Mouse (Mus musculus) ES-E14 (cell line): ENCODE measurements around the gene Tas1r2. TPM values are rescaled to one million over a fixed set of nuclear protein-coding genes. Genes with fewer than 3 reads are reported as not detected.

Source experiments
- DNase-seq: peaks from one replicate; pipeline ENCODE4 v3.0.0-alpha.2; 2013; ENCODE audit warnings: low read depth, low spot score
- H3K27ac ChIP-seq: 2 replicates; pipeline ENCODE4 v1.5.1; 2012; ENCODE audit warnings: low read depth, mild to moderate bottlenecking, low read length, moderate library complexity, mixed read lengths; ENCODE audit not compliant: poor library complexity, insufficient read depth, severe bottlenecking
- H3K36me3 ChIP-seq: 2 replicates; pipeline ENCODE4 v1.6.1; 2012; ENCODE audit warnings: mild to moderate bottlenecking, low read length, moderate library complexity, mixed read lengths; ENCODE audit not compliant: control insufficient read depth, poor library complexity, insufficient read depth, severe bottlenecking
- H3K4me1 ChIP-seq, 2 experiments: fragments of 150-350 bp in 1 of 2; sonication (generic) in 1 of 2; 2 replicates each; pipeline ENCODE4 v1.6.1; 2012; ENCODE audit warnings: low read length in 2 of 2, mild to moderate bottlenecking in 1 of 2, mixed read lengths in 1 of 2; ENCODE audit not compliant: control insufficient read depth in 2 of 2, insufficient read depth in 2 of 2, poor library complexity in 1 of 2
- H3K4me3 ChIP-seq, 2 experiments: fragments of 150-350 bp in 1 of 2; sonication (generic) in 1 of 2; 2 replicates each; pipeline ENCODE4 v1.5.1; 2012; ENCODE audit warnings: low read length in 2 of 2, low read depth in 1 of 2, mild to moderate bottlenecking in 1 of 2, mixed read lengths in 1 of 2; ENCODE audit not compliant: insufficient read depth in 1 of 2, poor library complexity in 1 of 2, severe bottlenecking in 1 of 2
- H3K9ac ChIP-seq: 2 replicates; pipeline ENCODE4 v1.6.1; 2012; ENCODE audit warnings: low read depth, mild to moderate bottlenecking, low read length, mixed read lengths; ENCODE audit not compliant: poor library complexity, insufficient read depth, severe bottlenecking
- H3K9me3 ChIP-seq: fragments of 150-350 bp; sonication (generic); 2 replicates; pipeline ENCODE4 v1.6.1; 2012; ENCODE audit warnings: low read depth, mild to moderate bottlenecking, low read length; ENCODE audit not compliant: control insufficient read depth, insufficient read depth
- CHD2 ChIP-seq: IDR thresholded peaks from 2 replicates; pipeline ENCODE4 v1.6.1; 2014; ENCODE audit warnings: mild to moderate bottlenecking, low read depth, low read length, inconsistent platforms
- HCFC1 ChIP-seq: IDR thresholded peaks from 2 replicates; pipeline ENCODE4 v1.6.1; 2012; ENCODE audit warnings: low read length, inconsistent platforms, borderline replicate concordance; ENCODE audit not compliant: insufficient read depth
- MAFK ChIP-seq: IDR thresholded peaks from 2 replicates; pipeline ENCODE4 v1.6.1; 2014; ENCODE audit warnings: mild to moderate bottlenecking, low read depth, low read length, inconsistent platforms; ENCODE audit not compliant: insufficient read depth
- ZC3H11A ChIP-seq: IDR thresholded peaks from 2 replicates; pipeline ENCODE4 v1.6.1; 2012; ENCODE audit warnings: low read depth, mild to moderate bottlenecking, inconsistent platforms, low read length, borderline replicate concordance
- ZNF384 ChIP-seq: IDR thresholded peaks from 2 replicates; pipeline ENCODE4 v1.6.1; 2012; ENCODE audit warnings: low read depth, low read length, inconsistent platforms
- in situ Hi-C, 2 experiments: fragments of 600-800 bp; cut with MboI; formaldehyde crosslinking; loops; one replicate each; pipeline ENCODE4 v1.15.1; 2025; ENCODE audit warnings: low sequenced_read_pairs in 2 of 2, inconsistent platforms in 1 of 2; ENCODE audit not compliant: unreplicated experiment in 2 of 2
- total RNA-seq: library from RNA; depleted of rRNA; stranded (reverse); fragments of 300-350 nt; gene quantifications from 2 replicates; pipeline ENCODE4 v1.2.3, GENCODE M21; 2012

The Tas1r2 gene
- total RNA-seq, 1 experiment = 0.09 TPM

GRCm38 (mm10) chr4:139619765-139620164 lies 33.6 kb upstream of the Tas1r2 start:
- Histone ChIP-seq H3K36me3 (no peaks in the 10 kb centered on the region; the same call in 1 of the 2 replicates), H3K4me1 (peaks cover 0 to 30% of the 10 kb centered on the region in 2 experiments; a peak in 2 of 4 replicates), H3K9me3 (no peaks in the 10 kb centered on the region), H3K9ac (no peak overlapping the region), H3K4me3 (no peak overlapping the region), H3K27ac (no peak overlapping the region)
- DNase-seq = no peak
- no peak for TF ChIP-seq CHD2
- no peak for TF ChIP-seq HCFC1
- TF ChIP-seq MAFK = no peak
- in situ Hi-C loops = loop anchor here in 1 of 2 experiments (10.0 kb wide), 1 partner anchor 145 kb away; no protein-coding TSS in a partner anchor

- TF ChIP-seq CHD2 (peak; percentile 74; the same call in 1 of the 2 replicates), ZC3H11A (no peak), ZNF384 (no peak), HCFC1 (no peak), MAFK (no peak)
- H3K9me3 ChIP-seq = no peaks in the 10 kb centered on the region
- peaks cover 3% of the 10 kb centered on the region; the same call in 1 of the 2 replicates for H3K36me3 ChIP-seq
- H3K4me3 ChIP-seq = peak within 1 kb of the TSS; percentile 78 to 84
- peak within 1 kb of the TSS; percentile 71 for H3K27ac ChIP-seq
- in situ Hi-C loops = loop anchor here in 1 of 2 experiments (10.0 kb wide), 1 partner anchor 148 kb away; no protein-coding TSS in a partner anchor
- peaks cover 0 to 26% of the 10 kb centered on the region in 2 experiments; a peak in 2 of 4 replicates for H3K4me1 ChIP-seq
- peak within 1 kb of the TSS; percentile 94 for H3K9ac ChIP-seq
- peak; percentile 88 for DNase-seq
Observed at GRCm38 (mm10) chr4:139622373-139623282, 30.7 kb upstream of the Tas1r2 start, which contains the start of gene Aldh4a1. Gene Aldh4a1, plus strand, starts transcription at chr4:139622866.

GRCm38 (mm10) chr4:139623434-139624115 lies 29.8 kb upstream of the Tas1r2 start:
- Histone ChIP-seq H3K27ac (no peak overlapping the region), H3K4me3 (peak overlapping the region; percentile 78 to 84), H3K9ac (peak overlapping the region; percentile 81), H3K9me3 (no peaks in the 10 kb centered on the region), H3K4me1 (peaks cover 0 to 23% of the 10 kb centered on the region in 2 experiments; a peak in 2 of 4 replicates), H3K36me3 (peaks cover 3% of the 10 kb centered on the region; the same call in 1 of the 2 replicates)
- TF ChIP-seq ZNF384 (no peak), CHD2 (no peak), MAFK (no peak), ZC3H11A (no peak), HCFC1 (no peak)
- in situ Hi-C loops = loop anchor here in 1 of 2 experiments (10.0 kb wide), 1 partner anchor 149 kb away; no protein-coding TSS in a partner anchor
- DNase-seq = no peak

GRCm38 (mm10) chr4:139624116-139624489 lies 29.2 kb upstream of the Tas1r2 start:
- H3K4me1 ChIP-seq = peaks cover 0 to 23% of the 10 kb centered on the region in 2 experiments; a peak in 2 of 4 replicates
- in situ Hi-C loops = loop anchor here in 1 of 2 experiments (10.0 kb wide), 1 partner anchor 149 kb away; no protein-coding TSS in a partner anchor
- H3K36me3 ChIP-seq = peaks cover 3% of the 10 kb centered on the region; the same call in 1 of the 2 replicates
- no peak for DNase-seq
- TF ChIP-seq ZNF384 (no peak), ZC3H11A (no peak), MAFK (no peak), HCFC1 (no peak), CHD2 (no peak)
- no peak overlapping the region; a peak in 1 of 4 replicates for H3K4me3 ChIP-seq
- H3K9ac ChIP-seq = no peak overlapping the region
- no peak overlapping the region for H3K27ac ChIP-seq
- H3K9me3 ChIP-seq = no peaks in the 10 kb centered on the region
